Mouse (Mus musculus) forebrain, embryonic 14.5 days (tissue): Measurements from ENCODE around the gene Faf1. TPM values are rescaled to one million over a fixed set of nuclear protein-coding genes. Genes with fewer than 3 reads are reported as not detected.

Experiments
- ATAC-seq: fragments of 200-750 bp; cut with Nextera tagmentation; 2 replicates; pipeline ENCODE4 v1.8.0; 2017; ENCODE audit warnings: mild to moderate bottlenecking, moderate library complexity
- DNase-seq: peaks from one replicate; pipeline ENCODE4 v3.0.0-alpha.2; 2015; ENCODE audit warnings: low spot score
- H3K27ac ChIP-seq: fragments of 300-500 bp; sonication (generic); 2 replicates; pipeline ENCODE4 v1.5.1; 2014; ENCODE audit warnings: low read depth, mild to moderate bottlenecking, control low read depth, low read length, moderate library complexity
- H3K27me3 ChIP-seq: fragments of 300-500 bp; sonication (generic); replicated peaks from 2 replicates; pipeline ENCODE4 v1.6.1; 2014; ENCODE audit warnings: low read length, control low read depth, mixed read lengths; ENCODE audit not compliant: control insufficient read depth, insufficient read depth
- H3K36me3 ChIP-seq: fragments of 300-500 bp; sonication (generic); 2 replicates; pipeline ENCODE4 v1.6.1; 2014; ENCODE audit warnings: low read length, control low read depth; ENCODE audit not compliant: control insufficient read depth, insufficient read depth
- H3K4me1 ChIP-seq: fragments of 300-500 bp; sonication (generic); 2 replicates; pipeline ENCODE4 v1.6.1; 2014; ENCODE audit warnings: antibody characterized with exemption, low read length, control low read depth; ENCODE audit not compliant: control insufficient read depth, insufficient read depth
- H3K4me2 ChIP-seq: fragments of 300-500 bp; sonication (generic); 2 replicates; pipeline ENCODE4 v1.6.1; 2014; ENCODE audit warnings: mild to moderate bottlenecking, control low read depth, low read length
- H3K4me3 ChIP-seq: fragments of 300-500 bp; sonication (generic); 2 replicates; pipeline ENCODE4 v1.5.1; 2014; ENCODE audit warnings: low read depth, low read length, control low read depth
- H3K9ac ChIP-seq: fragments of 300-500 bp; sonication (generic); 2 replicates; pipeline ENCODE4 v1.6.1; 2014; ENCODE audit warnings: mild to moderate bottlenecking, low read length, control low read depth, moderate library complexity
- H3K9me3 ChIP-seq: fragments of 300-500 bp; sonication (generic); replicated peaks from 2 replicates; pipeline ENCODE4 v1.6.1; 2016; ENCODE audit warnings: low read length, control low read depth, mixed read lengths; ENCODE audit not compliant: control insufficient read depth
- WGBS: fragments of 180-500 bp; shearing (Covaris S2); extraction: QIAGEN DNeasy Blood & Tissue Kit; methylation state at CpG from one replicate; pipeline ENCODE4 v1.1.7; 2014; 5-methylcytosine and 5-hydroxymethylcytosine counted together
- polyA plus RNA-seq: library from polyadenylated mRNA; unstranded; fragments of >200 nt; fragmentation: Nextera tagmentation; extraction: Ambion mirVana; gene quantifications from 2 replicates; pipeline ENCODE4 v1.2.1, GENCODE M21; 2014

The Faf1 gene
- polyA plus RNA-seq, 1 experiment from 2014 or later: 34.8 TPM

GRCm38 (mm10) chr4:109729281-109729680 is 52.9 kb downstream of the Faf1 start:
- Histone ChIP-seq H3K27ac (no peak overlapping the region), H3K4me3 (no peak overlapping the region), H3K4me1 (no peaks in the 10 kb centered on the region), H3K4me2 (no peak overlapping the region), H3K9me3 (no peaks in the 10 kb centered on the region), H3K36me3 (no peaks in the 10 kb centered on the region), H3K27me3 (no peaks in the 10 kb centered on the region), H3K9ac (no peak overlapping the region)
- ATAC-seq: no peak
- 3% methylated on average over 2 of the region's 2 CpGs for WGBS
- DNase-seq: peak; percentile 77

- Histone ChIP-seq H3K27me3 (no peaks in the 10 kb centered on the region), H3K9me3 (no peaks in the 10 kb centered on the region), H3K4me3 (no peak overlapping the region), H3K27ac (no peak overlapping the region), H3K4me2 (no peak overlapping the region), H3K36me3 (no peaks in the 10 kb centered on the region), H3K4me1 (no peaks in the 10 kb centered on the region), H3K9ac (no peak overlapping the region)
- DNase-seq: no peak
- WGBS: 84% methylated on average over 1 of the region's 1 CpGs
- no peak for ATAC-seq
Observed at GRCm38 (mm10) chr4:109735754-109736153, 59.4 kb downstream of the Faf1 start.

GRCm38 (mm10) chr4:109743984-109744383 is 67.6 kb downstream of the Faf1 start:
- H3K27ac ChIP-seq: no peak overlapping the region
- WGBS: 73% methylated on average over 2 of the region's 2 CpGs
- H3K36me3 ChIP-seq: no peaks in the 10 kb centered on the region
- ATAC-seq (no peak), DNase-seq (peak; percentile 60)
- H3K9ac ChIP-seq: no peak overlapping the region
- H3K4me3 ChIP-seq: no peak overlapping the region
- H3K4me2 ChIP-seq: no peak overlapping the region
- no peaks in the 10 kb centered on the region for H3K9me3 ChIP-seq
- no peaks in the 10 kb centered on the region for H3K27me3 ChIP-seq
- H3K4me1 ChIP-seq: no peaks in the 10 kb centered on the region

- H3K4me1 ChIP-seq: no peaks in the 10 kb centered on the region
- peak; percentile 87 for DNase-seq
Observed at GRCm38 (mm10) chr4:109759031-109759430, 82.6 kb downstream of the Faf1 start.

GRCm38 (mm10) chr4:109759901-109760300 is 83.5 kb downstream of the Faf1 start:
- WGBS: 43% methylated on average over 2 of the region's 2 CpGs
- Histone ChIP-seq H3K4me1 (no peaks in the 10 kb centered on the region), H3K4me2 (no peak overlapping the region), H3K36me3 (no peaks in the 10 kb centered on the region), H3K4me3 (no peak overlapping the region), H3K9ac (no peak overlapping the region), H3K27me3 (no peaks in the 10 kb centered on the region), H3K27ac (no peak overlapping the region), H3K9me3 (no peaks in the 10 kb centered on the region)
- ATAC-seq: no peak
- peak; percentile 26 for DNase-seq

More at GRCm38 (mm10) chr4:109759031-109759430, 82.6 kb downstream of the Faf1 start:
- Histone ChIP-seq H3K36me3 (no peaks in the 10 kb centered on the region), H3K27me3 (no peaks in the 10 kb centered on the region), H3K9me3 (no peaks in the 10 kb centered on the region), H3K27ac (no peak overlapping the region), H3K9ac (no peak overlapping the region), H3K4me2 (no peak overlapping the region), H3K4me3 (no peak overlapping the region)
- no peak for ATAC-seq
- 2% methylated on average over 2 of the region's 2 CpGs for WGBS

GRCm38 (mm10) chr4:109760501-109760900 is 84.1 kb downstream of the Faf1 start:
- H3K27ac ChIP-seq: no peak overlapping the region
- WGBS: 46% methylated on average over 3 of the region's 3 CpGs
- H3K36me3 ChIP-seq: no peaks in the 10 kb centered on the region
- H3K9me3 ChIP-seq: no peaks in the 10 kb centered on the region
- ATAC-seq: no peak
- peaks cover 3% of the 10 kb centered on the region; the same call in 1 of the 2 replicates for H3K27me3 ChIP-seq
- H3K9ac ChIP-seq: no peak overlapping the region
- H3K4me3 ChIP-seq: no peak overlapping the region
- DNase-seq: peak; percentile 45
- peaks cover 2% of the 10 kb centered on the region for H3K4me1 ChIP-seq
- H3K4me2 ChIP-seq: peak overlapping the region; percentile 25; the same call in 1 of the 2 replicates

- ATAC-seq: peak; percentile 95
Observed at GRCm38 (mm10) chr4:109762768-109763501, 86.5 kb downstream of the Faf1 start.

GRCm38 (mm10) chr4:109769071-109769470 is 92.7 kb downstream of the Faf1 start:
- H3K9me3 ChIP-seq: no peaks in the 10 kb centered on the region
- 78% methylated on average over 1 of the region's 1 CpGs for WGBS
- peaks cover 3% of the 10 kb centered on the region for H3K4me1 ChIP-seq
- DNase-seq: no peak
- H3K36me3 ChIP-seq: no peaks in the 10 kb centered on the region
- no peak overlapping the region for H3K4me3 ChIP-seq
- no peak overlapping the region for H3K27ac ChIP-seq
- no peak overlapping the region for H3K4me2 ChIP-seq
- no peak overlapping the region for H3K9ac ChIP-seq
- ATAC-seq: no peak
- H3K27me3 ChIP-seq: peaks cover 9% of the 10 kb centered on the region; the same call in 1 of the 2 replicates

More at GRCm38 (mm10) chr4:109762768-109763501, 86.5 kb downstream of the Faf1 start:
- Histone ChIP-seq H3K4me2 (peak overlapping the region; percentile 25; the same call in 1 of the 2 replicates), H3K9me3 (no peaks in the 10 kb centered on the region), H3K27ac (peak overlapping the region; percentile 72; the same call in 1 of the 2 replicates), H3K27me3 (peaks cover 9% of the 10 kb centered on the region; the same call in 1 of the 2 replicates), H3K4me1 (peaks cover 3% of the 10 kb centered on the region), H3K9ac (no peak overlapping the region), H3K36me3 (no peaks in the 10 kb centered on the region), H3K4me3 (no peak overlapping the region)
- DNase-seq: peak; percentile 96
- 3% methylated on average over 7 of the region's 7 CpGs for WGBS

GRCm38 (mm10) chr4:109782577-109783114 is 106.3 kb downstream of the Faf1 start:
- Histone ChIP-seq H3K4me2 (no peak overlapping the region), H3K4me3 (no peak overlapping the region), H3K9ac (no peak overlapping the region), H3K36me3 (no peaks in the 10 kb centered on the region), H3K27me3 (no peaks in the 10 kb centered on the region), H3K27ac (no peak overlapping the region), H3K9me3 (no peaks in the 10 kb centered on the region), H3K4me1 (0 out of 2 replicates have a peak, but pooled peaks cover 3% of the 10 kb centered on the region)
- ATAC-seq (no peak), DNase-seq (no peak)
- 10% methylated on average over 4 of the region's 4 CpGs for WGBS
